Mouse (Mus musculus) left cerebral cortex, adult 11 months (tissue): ENCODE measurements around the gene Megf11.

ENCODE experiments used
- DNase-seq: peaks from one replicate; pipeline ENCODE4 v3.0.0; 2022; ENCODE audit warnings: low spot score

Megf11 gene

DNA sequence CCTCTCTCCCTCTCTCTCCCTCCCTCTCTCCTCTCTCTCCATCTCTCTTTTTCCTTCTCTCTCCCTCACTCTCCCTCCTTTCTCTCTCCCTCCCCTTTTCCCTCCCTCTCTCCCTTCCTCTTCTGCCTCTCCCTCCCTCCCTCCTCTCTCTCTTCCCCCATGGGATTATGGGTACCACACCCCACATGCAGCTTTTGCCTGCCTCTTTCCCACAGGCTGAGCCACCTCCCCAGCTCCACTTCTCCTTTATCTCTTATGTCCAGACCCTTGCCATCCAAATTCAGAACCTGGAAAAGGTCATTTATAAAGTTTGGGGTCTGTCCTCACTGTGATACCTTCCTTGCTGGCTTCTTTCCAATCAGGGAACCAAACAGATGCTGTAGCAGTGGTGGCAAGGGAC, 180.5 kb downstream of the Megf11 start:
- no peak for DNase-seq

DNA sequence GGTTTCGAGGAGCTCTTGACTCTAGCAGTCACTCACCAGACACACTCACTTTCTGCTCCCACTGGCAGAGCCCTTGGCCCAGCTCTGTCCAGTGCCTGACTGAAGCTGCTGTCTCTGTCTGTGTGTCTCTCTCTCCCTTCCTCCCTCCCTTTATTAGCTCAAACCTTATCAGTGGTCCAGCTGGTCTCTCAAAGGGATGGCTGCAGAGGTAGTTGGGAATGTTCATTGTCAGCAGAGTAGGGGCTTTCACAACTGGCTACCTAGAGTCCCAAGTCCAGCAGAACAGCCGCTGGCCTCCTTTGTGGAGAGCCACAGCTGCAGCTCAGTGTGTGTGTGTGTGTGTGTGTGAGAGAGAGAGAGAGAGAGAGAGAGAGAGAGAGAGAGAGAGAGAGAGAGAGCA, 180.9 kb downstream of the Megf11 start:
- DNase-seq = no peak

DNA sequence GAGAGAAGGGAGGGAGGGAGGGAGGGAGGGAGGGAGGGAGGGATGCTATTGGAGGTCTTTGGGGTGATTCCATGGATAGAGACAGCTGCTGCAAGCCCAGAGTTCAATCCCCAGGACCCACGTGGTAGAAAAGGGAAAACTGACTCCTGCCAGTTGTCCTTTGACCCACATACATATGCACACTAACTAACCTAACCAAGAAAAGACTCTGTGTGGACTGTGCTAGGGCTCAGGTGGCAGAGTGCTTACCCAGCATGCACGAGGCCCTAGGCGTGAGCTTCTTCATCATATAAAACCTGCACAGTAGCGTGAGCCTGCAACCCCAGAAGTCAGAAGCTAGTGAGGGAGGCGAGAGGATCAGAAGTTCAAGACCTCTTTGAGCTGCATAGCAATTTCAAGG, 182.1 kb downstream of the Megf11 start:
- no peak for DNase-seq

DNA sequence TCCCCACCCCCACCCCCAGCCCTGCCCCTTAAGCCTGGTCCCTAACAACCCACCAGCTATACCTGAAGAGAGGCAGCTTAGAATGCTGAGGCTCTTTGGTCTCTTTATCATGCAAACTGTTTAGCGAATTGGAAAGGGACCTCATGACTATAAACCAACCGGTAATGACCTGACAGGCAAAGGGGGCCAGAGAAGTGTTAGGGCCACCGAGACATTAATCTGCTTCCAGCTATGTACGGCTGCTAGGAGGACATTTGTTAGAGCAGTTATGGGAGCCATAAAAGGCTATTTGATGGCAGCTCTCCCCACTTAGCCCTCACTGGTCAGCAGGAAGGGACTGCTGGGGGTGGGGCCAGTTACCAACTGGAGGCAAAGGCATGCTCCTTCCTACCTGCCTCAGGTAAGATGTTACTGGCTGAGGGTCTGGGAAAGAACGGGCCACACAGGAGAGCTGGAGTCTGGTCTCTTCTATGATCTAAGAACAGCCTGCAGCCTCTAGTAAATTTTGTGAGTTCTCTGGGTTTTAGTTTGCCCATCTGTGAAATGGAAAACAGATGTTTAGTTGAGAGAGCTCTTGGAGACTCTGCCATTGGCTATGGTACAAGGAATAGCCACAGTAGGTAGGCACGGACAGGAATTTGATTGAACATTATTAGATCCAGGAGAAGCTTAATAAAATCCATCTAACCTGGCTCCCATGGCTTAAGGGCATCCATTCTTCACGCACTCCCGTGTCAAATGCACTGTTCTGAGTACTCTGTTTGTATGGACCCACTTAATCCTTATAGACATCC, 183.2 kb downstream of the Megf11 start:
- no peak for DNase-seq

DNA sequence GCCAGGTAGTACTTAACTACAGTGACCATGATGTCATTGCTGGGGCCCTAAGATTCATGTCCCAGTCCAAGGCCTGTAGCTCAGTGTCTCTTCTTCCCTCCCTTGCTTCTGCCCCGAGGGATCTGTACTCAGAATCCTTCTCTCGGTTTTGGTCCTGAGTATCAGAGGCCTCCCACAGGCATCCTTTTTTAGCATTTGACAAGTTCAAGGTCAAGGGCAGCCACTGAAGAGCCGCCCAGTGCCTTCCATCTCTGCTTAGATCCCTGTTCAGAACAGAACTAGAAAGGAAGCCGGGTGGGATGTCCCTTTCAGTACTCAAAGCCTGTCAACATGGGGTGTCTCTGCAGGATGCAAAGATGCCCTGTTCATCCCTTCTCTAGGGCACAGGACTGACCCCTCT, 185.0 kb downstream of the Megf11 start:
- DNase-seq = no peak

DNA sequence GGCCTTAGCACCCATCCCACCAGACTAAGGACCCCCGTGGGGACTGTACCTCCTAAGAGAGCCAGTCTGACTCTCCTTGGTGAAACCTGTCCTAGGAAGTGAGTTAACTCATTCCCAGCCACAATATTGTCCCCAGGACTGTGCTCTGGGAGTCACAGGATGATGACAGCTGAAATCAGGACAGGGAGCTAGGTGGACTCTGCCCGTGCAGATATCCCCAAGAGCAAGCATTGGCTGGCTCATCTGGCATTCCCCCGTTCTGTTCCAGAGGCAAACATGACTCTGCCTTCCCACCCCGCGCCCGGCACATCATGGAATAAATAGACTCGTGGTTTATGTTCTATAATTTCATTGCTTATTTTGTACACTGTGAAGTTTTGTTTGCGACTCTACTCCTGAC, 185.7 kb downstream of the Megf11 start:
- no peak for DNase-seq

DNA sequence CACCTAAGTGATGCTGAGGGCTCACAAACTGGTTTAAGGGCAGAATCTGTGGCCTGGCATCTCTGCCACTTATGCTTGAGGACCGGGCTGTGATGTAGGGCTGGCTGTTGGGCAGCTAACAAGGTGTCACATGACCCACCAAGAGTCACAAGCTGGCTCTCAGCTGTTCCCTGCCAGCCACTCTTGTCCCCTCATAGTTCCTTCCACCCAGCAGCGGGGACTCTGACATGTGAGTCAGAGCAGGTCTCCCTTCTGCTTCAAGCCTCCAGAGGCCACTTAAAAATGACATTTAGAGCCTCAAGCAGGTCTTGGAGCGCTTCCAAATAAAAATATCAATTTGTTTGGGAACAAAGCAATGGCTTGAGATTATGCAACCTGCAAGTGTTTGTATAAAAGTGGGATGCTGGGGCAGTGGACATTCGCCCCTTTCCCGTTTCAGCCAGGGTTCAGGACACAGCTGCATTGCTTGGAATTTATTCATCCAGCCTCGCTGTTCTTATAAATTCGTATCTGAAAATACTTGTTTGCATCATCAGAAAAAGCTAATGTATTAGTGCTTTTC, 187.3 kb downstream of the Megf11 start:
- no peak for DNase-seq

DNA sequence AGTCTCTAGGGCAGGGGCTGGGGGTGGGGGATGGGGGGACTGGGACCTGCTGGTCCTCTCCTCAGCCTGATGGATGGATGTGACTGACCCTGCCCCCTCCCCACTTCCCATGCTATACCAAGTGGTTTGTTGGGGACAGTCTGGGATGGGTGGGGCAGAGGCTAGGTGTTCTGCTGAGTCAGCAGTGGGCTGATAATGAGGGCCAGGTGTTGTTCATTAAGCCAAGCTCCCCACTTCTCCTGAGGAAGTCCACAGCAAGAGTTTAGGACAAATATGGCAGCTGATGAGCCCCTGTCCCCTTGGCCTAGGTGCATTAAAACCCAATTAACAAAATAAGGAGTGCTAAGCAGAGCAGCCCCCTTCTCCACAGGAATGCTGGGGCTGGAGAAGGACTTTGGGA, 190.2 kb downstream of the Megf11 start:
- DNase-seq = no peak

DNA sequence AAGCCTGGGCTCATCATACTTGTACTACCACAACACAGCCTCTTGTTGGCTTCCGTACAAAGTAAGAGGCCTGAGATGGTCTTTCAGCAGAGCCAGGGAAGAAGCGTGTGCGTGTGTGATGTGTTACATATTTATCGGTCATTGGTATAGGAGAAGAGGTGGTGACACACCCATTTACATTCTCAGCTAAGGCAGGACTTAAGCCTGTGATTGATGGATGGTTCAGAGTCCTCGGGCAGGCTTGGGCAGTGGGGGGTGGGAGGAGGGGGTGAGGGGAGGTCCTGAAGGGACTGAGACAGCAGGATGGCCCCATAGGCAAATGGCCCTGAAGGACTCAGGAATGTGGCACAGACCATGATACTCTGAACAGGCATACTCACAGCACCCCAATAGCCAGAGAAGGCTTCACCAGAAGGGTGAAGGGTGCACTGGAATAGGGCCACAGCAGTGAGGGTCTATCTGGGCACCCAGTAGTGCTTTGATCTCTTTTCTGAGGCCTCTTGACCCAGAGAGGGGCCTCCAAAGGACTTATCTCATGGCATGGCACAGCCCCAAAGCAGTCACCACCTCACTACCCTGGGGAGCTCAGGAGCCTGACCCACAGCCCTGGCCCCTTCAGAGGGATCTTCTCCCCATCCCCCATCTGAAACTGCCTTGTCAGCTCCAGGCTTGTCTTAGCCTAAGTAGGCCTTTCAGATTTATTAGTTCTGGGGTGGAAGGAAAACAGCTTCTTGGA, 190.9 kb downstream of the Megf11 start:
- no peak for DNase-seq

DNA sequence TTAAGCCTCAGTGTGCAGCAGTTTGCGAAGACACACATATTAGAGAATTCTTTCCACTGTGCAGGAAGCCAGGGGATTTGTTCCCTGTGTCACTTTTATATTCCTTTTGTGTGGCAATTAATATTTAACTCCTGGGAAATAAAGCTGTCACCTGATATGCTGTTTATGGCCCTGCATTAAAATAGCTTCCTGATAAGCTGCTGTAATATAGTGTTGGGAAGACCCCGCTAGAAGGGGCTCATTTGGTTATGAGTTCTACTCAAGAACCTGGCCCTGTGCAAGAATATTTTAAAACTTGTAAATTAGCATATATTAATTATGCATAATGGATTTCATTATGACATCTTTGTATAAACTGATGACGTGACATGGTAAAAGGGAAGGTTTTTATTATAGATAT, 191.7 kb downstream of the Megf11 start:
- DNase-seq = no peak

DNA sequence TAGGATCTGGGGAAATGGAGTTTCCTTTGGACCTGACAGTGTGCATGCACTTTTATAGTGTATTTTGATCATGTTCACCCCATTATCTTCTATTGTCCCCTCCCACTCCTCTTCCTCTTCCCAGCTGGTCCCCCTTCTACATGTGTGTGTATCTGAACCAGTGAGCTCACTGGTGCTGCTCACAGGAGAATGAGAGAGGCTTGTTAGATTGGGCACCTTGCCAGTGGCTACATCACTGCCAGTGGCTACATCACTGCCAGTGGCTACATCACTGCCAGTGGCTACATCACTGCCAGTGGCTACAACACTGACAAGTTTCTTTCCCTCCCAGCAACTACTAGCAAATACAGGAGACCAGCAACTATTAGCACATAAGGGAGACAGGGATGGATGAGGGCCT, 192.6 kb downstream of the Megf11 start:
- no peak for DNase-seq

DNA sequence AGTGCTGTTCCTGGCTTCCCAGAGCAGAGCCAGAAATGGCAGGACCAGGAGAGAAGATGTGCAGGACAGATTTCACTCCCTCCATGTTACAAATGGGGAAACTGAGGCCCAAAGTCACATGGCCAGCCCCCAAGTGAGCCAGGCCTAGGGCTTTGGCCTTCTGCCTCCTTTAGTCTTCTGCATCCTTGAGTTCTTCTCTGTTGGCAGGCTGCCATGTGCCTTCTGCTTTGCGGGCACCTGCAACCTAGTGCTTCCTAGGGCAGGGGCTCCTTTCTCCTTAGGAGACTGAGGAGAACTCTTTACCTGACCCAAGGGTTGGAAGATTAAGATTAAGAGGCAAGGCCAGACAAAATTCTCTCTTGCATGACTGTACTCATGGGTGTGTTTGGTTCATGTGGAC, 193.9 kb downstream of the Megf11 start:
- no peak for DNase-seq

DNA sequence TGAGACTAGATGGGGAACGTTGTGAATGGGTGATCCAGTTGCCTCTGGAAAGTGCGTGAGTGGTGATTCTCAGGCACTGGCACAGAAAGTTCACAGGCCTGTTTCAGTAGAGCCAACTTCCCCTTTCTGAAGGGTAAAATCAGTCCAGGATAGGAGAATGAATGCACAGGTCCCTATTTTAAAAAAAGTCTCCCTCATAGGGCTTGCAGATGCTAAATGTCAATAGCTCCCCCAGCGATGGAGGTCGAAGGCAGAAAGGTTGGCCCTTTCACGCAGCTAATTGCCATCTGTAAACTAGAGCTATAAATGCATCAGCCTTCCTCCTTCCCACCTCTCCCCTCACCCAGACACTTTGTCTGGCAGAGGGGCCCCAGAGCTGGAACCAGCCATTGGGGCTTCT, 200.9 kb downstream of the Megf11 start:
- DNase-seq = no peak

DNA sequence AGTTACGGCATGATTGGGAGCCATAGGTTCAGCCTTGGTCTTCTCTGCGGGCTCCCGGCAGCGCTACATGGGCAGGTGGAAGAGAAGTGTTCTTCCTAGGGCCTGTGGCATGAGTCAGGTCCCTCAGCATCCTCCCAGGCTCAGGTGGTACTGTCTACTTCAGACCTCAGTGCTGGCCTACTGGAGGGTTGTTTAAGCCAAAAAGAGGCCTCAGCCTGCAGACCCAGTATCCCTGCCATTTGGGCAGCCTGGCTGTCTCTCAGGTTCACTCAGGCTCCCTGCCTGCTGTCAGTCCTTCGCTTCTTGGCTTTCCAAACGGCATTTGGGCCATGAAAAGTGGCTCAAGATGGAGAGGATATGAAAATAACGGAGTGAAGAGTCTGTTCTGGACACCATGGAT, 202.6 kb downstream of the Megf11 start:
- DNase-seq = no peak

DNA sequence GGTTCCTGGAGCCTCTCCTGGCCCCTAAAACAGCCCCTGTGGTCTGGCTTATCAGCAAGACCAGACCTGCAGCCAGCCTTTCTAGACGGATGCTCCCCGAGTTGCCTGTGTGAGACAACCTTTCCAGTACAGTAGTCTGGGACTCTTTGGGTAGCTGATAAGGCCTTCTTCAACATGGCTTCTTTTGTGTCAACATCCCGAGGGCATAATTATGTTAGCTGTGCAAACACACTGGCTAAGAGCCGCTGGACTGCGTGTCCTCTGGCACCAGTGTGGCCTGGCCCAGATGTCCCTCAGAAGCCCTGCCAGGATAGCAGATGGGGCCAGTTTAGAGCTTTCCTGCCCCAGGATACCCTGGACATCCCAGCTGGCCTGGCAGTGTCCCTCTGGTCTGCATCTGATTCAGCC, 205.2 kb downstream of the Megf11 start:
- DNase-seq = peak; percentile 23

DNA sequence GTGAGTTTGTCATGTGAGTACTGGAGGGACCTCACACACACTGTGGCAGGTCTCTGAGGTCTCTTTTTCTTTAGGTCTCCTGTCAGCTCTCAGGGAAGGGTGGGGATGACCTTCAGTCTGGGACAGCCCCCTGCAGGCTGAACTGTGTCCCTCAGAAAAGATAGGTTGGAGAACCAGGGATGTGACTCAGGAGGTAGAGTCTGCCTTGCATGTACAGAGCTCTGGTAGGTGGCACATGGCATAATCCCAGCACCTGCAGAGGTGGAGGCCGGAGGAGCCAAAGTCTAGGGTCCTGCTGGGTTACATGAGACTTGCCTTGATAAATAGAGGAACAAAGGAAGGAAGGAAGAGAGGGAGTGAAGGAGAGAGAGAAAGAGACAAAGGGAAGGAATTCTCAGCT, 206.0 kb downstream of the Megf11 start:
- no peak for DNase-seq

DNA sequence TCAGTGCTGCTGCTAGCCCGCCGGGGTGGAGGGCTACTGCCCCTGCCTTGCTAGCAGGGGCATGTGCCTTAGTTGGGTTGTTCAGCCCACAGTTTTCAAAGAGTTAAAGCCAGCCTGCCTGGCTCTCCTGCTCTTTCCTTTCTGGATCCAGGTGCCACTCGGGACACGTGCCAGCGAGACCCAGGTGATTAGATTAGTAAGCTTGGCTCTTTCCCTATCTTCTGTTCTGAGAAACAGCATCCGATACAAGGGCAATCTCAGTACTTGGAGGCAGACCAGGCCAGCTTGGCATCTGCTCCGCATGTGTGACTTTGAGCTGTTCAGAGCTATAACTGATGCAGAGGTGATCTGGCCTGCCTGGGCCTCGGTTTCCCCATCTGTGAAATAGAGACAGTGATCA, 209.0 kb downstream of the Megf11 start:
- DNase-seq = no peak

DNA sequence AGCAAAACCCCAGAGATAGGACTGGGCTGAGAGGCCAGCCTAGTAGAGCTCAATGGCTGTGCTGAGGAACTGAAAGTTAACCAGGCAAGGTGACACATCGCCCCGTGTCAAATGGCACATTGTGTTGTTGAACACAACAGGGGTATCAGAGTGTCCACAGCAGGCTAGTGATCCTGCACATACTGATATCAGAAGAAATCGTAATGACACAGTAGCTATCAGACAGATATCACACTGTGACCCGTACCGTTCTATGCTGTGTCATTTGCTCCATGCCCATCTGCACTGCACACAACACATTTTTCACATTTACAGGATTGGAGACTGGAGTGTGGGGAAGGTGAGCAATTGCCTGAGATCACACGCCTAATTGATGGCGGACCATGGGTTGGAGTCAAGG, 213.0 kb downstream of the Megf11 start:
- DNase-seq = no peak

DNA sequence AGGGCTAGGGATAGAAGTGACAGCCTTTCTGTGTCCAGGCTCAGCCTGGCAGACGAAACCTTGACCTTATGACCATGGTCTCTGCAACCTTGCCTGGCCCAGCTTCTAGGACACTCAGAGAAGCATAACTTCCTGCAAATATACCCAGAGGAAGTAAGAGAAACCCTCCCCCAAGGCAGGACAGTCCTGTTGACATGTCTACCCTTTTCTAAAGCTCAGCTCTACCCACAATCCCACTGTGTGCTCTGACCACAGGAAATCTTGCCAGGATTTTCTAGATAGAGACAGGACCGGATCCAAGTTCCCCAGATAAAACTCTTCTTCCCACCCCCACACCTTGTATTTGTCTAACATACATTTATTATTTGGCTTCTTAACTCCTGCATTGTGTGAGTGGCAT, 215.3 kb downstream of the Megf11 start:
- no peak for DNase-seq

DNA sequence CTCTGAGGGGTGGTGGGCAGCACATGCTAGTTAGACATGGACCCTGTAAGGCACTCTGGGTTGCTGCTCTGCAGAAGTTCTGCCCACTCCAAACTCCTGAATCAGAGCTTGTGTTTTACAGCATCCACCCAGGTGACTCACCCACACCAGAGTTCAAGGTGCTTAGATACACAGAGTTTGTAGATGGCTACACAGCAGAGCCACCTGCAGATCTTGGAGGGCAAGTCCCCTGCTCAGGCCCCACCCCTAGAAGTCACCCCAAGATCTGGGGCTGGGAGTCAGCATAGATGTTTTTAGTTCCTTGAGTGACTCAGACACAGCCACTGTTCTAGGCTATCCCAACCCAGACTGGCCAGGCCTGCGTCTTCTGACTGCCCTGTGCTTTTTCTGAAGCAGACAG, 217.5 kb downstream of the Megf11 start:
- no peak for DNase-seq

DNA sequence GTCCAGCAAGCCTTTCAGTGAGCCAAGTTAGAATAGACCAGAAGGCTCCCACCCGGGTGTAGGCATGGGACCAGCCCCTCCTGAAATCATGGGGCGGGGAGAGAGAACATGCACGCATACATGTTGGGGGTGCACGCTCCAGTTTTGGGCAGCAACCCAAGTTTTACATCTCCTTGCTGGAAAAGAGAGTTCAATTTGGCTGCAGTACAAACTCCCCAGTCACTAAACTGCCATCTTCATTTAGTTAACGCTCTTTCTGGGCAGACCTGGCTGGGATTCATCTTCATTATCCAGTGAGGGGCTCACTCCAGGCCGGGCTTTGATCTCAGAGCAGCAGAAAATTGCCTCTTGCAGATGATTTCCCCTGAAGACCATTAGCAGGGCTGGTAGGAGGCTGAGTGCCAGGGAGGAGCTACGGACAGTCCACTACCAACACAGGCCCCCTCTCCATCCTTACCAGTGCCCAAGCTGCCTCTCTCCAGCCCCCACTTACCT, 218.8 kb downstream of the Megf11 start:
- DNase-seq = no peak

DNA sequence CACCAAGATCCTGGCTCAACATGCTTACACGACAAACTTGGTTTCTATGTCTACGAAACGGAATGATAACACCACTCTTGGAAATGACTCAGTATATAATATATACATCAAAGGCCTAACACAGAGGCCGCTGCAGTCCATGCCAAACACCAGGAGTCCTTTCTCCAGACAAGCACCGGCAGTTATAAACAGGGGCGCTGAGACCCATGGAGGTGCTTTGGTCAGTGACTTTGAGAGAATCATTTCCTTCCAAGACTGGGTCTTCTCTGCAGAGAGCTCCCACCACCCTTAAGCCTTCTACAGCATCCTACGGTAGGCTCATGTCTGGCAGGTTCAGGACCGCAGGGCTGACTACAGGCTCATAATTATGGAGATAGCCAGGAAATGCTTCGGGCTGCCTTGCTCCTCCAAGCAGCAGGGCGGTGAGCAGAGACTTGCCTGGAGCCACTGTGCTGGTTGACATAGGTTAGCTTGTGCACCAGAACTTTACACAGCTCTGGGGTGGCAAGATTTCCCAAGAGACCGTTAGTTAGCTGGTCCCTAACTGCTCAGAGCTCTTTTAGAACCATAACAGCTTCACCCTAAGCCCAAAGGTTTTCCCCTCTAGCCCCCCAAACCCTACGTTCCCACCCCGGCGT, 219.8 kb downstream of the Megf11 start:
- DNase-seq = no peak
